Mouse (Mus musculus): ENCODE measurements around the gene Sycp2l.

Gene Sycp2l

GRCm38 (mm10) chr13:41113940-41114339 lies at the start of gene Sycp2l:
Gene Sycp2l, plus strand, starts transcription at chr13:41114307.
- peak; percentile 2 for DNase-seq

- no peak for DNase-seq
These were observed 46.5 kb upstream of the Sycp2l start for GRCm38 (mm10) chr13:41067618-41068017.

GRCm38 (mm10) chr13:41071617-41072016 lies 42.5 kb upstream of the Sycp2l start:
- no peak for DNase-seq

GRCm38 (mm10) chr13:41073819-41074218 lies 40.3 kb upstream of the Sycp2l start:
- no peak for DNase-seq

- no peak for DNase-seq
These were observed 36.2 kb upstream of the Sycp2l start for GRCm38 (mm10) chr13:41077921-41078320.

GRCm38 (mm10) chr13:41078690-41079420 lies 35.3 kb upstream of the Sycp2l start:
- DNase-seq = no peak

- peak; percentile 78 for DNase-seq
These were observed 34.7 kb upstream of the Sycp2l start, which contains the start of gene Mak for GRCm38 (mm10) chr13:41079421-41079780. Gene Mak, minus strand, starts transcription at chr13:41079706.

DNA sequence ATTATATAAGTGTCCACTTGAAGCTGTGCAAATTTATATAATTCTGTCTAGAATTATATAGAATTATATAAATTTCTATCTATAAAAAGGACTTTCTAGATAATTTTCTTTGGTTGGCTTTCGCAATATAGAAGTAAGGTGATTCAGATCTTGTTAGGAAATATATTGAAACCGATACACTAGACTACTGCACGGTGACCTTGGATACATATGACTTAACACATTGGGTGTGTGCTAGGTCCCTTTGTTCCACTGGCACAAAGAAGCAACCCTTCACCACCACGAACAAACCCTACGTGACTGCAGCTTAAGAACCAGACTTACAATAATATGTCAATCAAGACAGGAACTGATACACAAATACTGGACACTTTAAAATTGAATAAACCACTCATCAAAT lies 34.2 kb upstream of the Sycp2l start:
- no peak for DNase-seq

GRCm38 (mm10) chr13:41080700-41081099 lies 33.4 kb upstream of the Sycp2l start:
- DNase-seq = no peak

DNA sequence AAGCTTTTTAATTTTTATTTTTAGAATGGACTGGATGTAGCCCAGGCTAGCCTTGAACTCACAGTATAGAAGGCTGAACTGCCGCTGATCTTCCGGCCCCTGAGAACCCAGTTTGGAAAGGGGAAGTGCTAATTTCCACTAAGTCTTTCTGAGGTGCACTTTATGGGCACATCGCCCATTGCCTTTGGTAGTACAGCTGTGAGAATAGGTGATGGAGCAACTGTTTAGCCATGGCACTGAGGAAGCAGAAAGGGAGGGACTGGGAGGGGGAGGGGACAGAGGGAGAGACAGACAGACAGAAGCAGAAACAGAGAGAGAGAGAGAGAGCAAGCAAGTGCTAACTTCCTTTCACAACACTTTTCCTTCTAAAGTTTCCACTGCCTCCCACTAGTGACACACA lies 29.6 kb upstream of the Sycp2l start:
- DNase-seq = no peak

GRCm38 (mm10) chr13:41085140-41085539 lies 29.0 kb upstream of the Sycp2l start:
- no peak for DNase-seq

DNA sequence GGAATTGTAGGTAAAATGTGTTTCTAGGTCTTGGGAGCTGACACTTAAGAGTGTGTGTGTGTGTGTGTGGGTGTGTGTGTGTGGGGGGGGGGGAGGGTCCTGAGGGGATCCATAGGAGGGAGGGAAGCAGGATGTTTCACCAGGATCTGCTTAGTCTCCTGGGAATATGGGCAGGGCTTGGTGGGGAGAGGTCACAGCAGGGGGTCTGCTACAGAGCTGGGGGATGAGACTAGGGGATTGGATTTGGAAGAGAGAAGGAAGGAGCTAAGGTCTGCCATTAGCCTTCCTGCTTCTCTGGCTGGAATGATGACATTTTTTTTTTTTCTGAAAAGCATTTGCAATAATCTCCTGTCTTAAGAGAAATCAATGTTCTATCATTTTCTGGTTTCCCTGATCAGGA lies 25.4 kb upstream of the Sycp2l start:
- DNase-seq = no peak

DNA sequence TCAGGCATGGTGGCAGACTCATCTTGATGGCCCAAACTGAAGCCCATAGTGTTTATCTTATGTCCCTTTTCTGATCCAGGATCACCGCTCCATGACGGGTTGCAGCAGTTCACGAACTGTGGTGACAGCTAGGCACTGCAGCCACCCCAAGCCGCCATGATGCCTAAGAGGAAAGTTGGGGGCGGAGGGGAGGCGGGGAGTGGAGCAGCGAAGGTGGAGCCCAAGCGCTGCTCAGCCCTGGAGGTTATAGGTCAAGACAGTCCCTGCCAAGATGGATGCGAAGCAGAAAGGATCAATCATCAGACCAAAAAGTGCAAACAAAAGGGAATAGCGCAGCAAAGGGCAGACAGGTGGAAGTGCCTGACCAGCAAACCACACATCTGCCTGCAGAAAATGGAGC lies 22.8 kb upstream of the Sycp2l start:
- DNase-seq = no peak

DNA sequence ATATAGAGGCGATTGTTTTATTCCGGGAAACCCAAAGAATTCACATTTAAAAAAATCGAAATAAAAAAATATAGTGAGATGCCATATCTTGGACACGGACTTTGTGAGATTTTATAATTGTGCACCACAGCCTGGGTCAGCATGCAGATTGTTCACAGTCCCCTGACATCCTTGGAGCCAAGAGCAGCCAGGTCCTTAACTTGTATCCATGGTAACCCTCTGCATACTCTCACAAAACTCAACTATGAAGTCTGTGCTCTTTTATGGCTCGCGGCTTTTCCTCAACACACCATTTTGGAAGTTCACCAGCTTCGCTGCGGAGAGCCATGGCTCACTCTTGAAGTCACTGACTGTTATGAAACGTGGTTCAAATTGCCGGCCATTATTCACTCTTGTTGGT lies 19.9 kb upstream of the Sycp2l start:
- no peak for DNase-seq

DNA sequence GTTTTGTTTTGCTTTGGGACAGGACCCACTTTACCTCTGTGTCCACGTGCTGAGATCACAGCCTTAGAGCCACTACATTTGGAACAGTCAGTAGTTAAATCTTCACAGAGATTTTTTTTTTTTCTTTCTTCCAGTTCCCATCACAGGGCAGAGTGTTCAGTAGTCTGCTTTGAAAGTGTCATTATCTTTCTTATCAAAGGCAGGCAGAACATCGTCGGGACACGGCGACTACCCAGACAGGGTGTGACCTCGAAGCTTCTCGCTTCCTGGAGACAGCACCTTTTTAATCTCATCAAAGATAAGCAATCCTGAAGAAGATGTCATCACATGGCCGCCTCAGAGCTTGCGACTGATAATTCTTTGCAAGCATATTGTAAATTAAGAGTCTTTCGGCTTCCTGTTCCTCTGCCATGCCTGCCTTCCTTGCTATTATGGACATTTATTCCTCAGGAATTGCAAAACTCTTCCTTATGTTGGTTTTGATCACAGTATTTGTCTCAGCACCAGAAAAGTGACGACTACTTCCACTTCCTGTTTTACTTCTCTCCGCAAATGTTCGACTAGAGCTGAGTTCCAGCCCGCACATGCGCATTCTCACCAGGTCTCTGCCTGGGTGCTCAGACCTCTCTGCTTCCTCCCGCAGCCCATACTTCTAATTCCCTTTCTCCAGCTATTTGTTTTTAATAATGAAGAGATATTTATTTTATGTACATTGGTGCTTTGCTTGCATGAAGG lies 16.6 kb upstream of the Sycp2l start:
- no peak for DNase-seq

GRCm38 (mm10) chr13:41098325-41098724 lies 15.8 kb upstream of the Sycp2l start:
- no peak for DNase-seq

DNA sequence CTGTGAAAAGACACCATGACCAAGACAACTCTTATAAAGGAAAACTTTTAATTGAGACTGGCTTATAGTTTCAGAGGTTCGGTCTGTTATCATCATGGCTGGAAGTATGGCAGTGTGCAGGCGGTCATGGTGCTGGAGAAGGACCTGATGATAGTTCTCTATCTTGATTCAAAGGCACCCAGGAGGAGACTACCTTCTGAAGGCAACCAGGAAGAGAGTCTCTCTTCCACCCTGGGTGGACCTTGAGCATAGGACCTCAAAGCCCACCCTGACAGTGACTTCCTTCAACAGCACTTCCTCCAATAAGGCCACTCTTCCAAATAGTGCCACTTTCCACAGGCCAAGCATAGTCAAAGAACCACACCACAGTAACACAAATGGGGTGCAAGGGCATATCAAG lies 14.1 kb upstream of the Sycp2l start:
- no peak for DNase-seq

DNA sequence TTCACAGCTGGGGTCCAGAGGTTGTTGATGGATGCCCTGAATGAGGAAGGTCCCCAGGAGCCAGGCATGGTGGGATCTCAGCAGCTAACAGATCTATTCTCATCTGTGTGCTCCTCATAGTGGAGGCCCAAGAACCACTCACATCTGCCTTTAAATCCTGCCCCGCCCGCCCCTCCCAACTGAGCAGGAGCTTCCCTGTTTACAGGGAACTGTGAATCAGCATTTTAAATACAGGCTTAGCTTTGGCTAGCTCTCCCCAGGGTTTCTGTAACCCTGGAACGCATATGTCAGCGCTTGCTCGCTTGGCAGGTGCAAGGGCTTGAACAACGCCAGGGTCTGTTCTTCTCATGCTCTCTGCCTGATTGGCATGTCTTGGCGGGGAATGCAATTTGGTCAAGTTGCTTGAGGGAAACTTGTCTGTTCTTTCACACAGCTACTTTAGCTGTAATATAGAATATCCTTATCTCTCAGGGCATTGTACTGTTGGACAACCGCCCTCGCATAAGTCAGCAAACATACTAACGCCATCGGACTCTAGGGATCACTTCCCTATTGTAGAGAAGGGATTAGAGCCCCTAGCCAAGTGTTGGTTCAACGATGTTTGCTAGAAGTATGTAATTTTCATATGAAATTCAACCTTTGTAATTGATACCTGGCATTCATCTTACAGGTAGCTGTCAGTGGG lies 10.1 kb upstream of the Sycp2l start:
- DNase-seq = no peak

DNA sequence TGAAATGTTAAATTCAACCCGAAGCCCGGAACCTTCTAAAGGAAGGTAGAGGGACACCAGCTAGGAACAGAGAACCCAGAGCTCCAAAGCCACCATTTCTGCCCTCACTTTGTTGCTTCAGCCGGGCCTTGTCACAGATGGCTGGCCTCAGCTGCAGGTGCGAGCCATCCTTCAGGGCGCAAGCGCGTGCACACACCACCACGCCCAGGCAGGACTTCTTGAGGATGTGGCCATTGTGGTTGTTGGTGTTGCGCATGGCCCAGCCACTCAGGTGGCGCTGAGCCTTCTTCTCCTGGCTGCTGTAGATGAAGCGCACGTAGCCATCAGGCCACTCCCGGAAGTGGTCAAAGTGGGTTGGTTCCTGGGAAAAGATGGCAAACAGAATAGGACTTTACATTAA lies 8.6 kb upstream of the Sycp2l start:
- DNase-seq = no peak

DNA sequence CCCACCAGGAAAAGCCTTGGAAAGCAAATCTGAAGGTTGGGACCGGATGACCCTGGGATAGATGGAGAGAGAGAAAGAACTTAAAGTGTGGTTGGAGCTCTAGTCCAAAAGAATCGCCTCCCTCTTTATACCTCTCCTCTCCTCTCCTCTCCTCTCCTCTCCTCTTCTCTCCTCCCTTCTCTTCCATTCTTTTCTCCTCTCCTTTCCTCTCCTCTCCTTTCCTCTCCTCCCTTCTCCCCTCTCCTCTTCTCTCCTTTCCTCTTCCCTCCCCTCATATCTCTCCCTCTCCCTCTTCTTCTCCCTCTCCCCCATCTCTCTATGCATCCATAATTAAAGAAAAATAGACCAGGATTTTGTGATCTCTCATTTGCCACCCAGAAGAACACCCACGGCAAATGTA lies 3.2 kb upstream of the Sycp2l start, which contains the start of gene Gcm2:
Gene Gcm2 (minus strand): TSS at position 101 of the 400 bp plus-strand sequence.
- DNase-seq = no peak

DNA sequence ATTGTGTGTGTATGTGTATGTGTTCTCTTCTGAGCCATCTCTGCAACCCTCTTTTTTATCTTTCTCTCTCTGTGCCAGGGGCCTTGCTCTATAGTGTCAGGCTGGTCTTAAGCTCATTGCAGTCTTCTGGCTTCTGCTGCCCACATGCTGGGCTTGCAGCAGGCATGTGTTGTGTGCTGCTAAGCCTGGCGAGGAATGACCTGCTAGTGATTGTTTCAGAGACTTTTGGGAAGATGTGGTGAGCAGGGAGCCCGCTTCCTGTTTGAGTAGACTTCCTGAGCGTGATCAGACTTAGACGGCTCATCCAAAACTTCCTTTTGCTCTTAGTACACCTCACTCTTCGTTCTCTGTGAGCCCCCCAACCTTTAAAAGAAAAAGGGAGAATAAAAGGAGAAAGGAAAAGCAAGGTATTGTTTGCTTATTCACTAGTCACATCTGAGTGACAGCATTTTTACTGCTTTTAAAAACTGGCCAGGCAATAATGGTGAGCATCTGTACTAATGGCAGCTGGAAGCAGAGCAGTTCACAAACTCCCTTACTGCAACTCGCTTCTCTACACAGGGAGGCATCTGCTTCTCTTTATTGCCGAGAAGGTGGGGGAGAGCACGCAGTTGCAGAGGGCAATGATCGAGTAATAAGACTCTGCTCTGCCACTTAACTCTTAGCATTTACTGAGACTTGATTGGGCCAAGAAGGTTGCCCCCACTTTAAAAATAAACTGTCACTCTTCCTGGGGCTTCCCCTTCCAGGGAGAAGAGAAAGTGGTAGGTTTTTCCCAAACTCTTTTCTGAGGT lies 5.2 kb downstream of the Sycp2l start:
- DNase-seq = no peak

- no peak for DNase-seq
These were observed 9.6 kb downstream of the Sycp2l start for GRCm38 (mm10) chr13:41123666-41124225.

GRCm38 (mm10) chr13:41128326-41128725 lies 14.2 kb downstream of the Sycp2l start:
- no peak for DNase-seq
